8 mouse cellular contexts compared by ENCODE assay signal in the genomic region with DNA sequence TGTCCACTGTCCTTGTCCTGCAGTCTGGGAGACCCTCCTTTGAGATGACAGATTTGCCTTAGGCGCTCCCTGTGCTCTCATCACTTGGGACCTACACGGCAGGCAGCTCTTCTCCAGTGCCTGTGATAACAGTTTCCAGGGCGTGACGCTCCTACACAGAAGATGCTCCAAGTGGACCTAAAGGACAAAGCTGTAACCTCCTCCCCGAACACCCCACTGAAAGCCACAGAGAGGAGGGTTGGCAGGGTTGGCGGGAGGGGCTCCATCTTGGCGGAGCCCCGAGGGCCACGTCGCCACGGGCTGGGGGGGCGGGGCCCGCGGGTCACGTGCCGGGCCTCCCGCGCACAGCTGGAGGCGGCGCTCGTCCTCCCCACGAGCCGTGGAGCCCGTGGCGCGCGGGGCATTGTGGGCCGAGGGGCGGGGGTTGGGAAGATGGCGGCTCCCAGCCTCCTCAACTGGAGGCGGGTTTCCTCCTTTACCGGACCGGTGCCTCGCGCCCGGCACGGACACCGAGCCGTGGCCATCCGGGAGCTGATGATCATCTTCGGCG. TPM values are rescaled to one million over a fixed set of nuclear protein-coding genes. Genes with fewer than 3 reads are reported as not detected.
DNase-seq lines count a peak whose midpoint lies in the region; ATAC-seq and TF ChIP-seq lines count a peak whose summit lies in the region.

No protein-coding gene starts in this region.

- peak overlapping the region; percentile 81 for H3K9ac ChIP-seq in MEL (ENCODE audit: control insufficient read depth, low read depth, low read length, poor library complexity, severe bottlenecking)
- peak overlapping the region; percentile 82 for H3K9ac ChIP-seq in forebrain, embryonic 15.5 days (replicated peaks)
- peak overlapping the region; percentile 78 for H3K9ac ChIP-seq in lung, embryonic 14.5 days

- peak; percentile 70 to 77 for TF ChIP-seq POLR2A in MEL (IDR thresholded peaks at IDR 0.05; ENCODE audit: control insufficient read depth in 1 of 2, insufficient read depth in 1 of 2, low read depth in 1 of 2, low read length in 2 of 2, poor library complexity in 1 of 2)

- no peak for TF ChIP-seq EP300 in MEL (IDR thresholded peaks at IDR 0.05; ENCODE audit: low read depth in 1 of 2, low read length in 2 of 2)

- H3K27me3 ChIP-seq in MEL (ENCODE audit: control insufficient read depth in 1 of 2, insufficient read depth in 2 of 2, low read length in 2 of 2), result no peaks in the 10 kb centered on the region
- H3K27me3 ChIP-seq in forebrain, embryonic 15.5 days, result no peaks in the 10 kb centered on the region
- no peaks in the 10 kb centered on the region for H3K27me3 ChIP-seq in lung, embryonic 14.5 days (ENCODE audit: insufficient read depth, low read length)

- TF ChIP-seq RAD21 in MEL (IDR thresholded peaks at IDR 0.05; ENCODE audit: low read depth, low read length), result no peak

- no peaks in the 10 kb centered on the region for H3K9me3 ChIP-seq in MEL (replicated peaks; ENCODE audit: insufficient read depth, low read length)
- H3K9me3 ChIP-seq in forebrain, embryonic 15.5 days, result no peaks in the 10 kb centered on the region
- no peaks in the 10 kb centered on the region for H3K9me3 ChIP-seq in lung, embryonic 14.5 days (ENCODE audit: low read depth, low read length)

- peaks cover 12 to 37% of the 10 kb centered on the region in 2 experiments for H3K4me1 ChIP-seq in MEL (ENCODE audit: control insufficient read depth in 1 of 2, insufficient read depth in 2 of 2, low read length in 2 of 2)
- H3K4me1 ChIP-seq in forebrain, embryonic 15.5 days, result peaks cover 15% of the 10 kb centered on the region
- H3K4me1 ChIP-seq in lung, embryonic 14.5 days (ENCODE audit: insufficient read depth), result no peaks in the 10 kb centered on the region; the same call in 1 of the 2 replicates

- H3K79me2 ChIP-seq in MEL (ENCODE audit: control insufficient read depth, insufficient read depth, low read length, poor library complexity), result peaks cover 11% of the 10 kb centered on the region

- peak overlapping the region; percentile 69 for H3K4me2 ChIP-seq in forebrain, embryonic 15.5 days (replicated peaks)
- H3K4me2 ChIP-seq in lung, embryonic 14.5 days, result peak overlapping the region; percentile 82

- peaks cover 3 to 39% of the 10 kb centered on the region in 2 experiments for H3K36me3 ChIP-seq in MEL (ENCODE audit: control insufficient read depth in 1 of 2, insufficient read depth in 2 of 2, low read length in 2 of 2)
- peaks cover 5% of the 10 kb centered on the region for H3K36me3 ChIP-seq in forebrain, embryonic 15.5 days
- 0 out of 2 replicates have a peak, but pooled peaks cover 16% of the 10 kb centered on the region for H3K36me3 ChIP-seq in lung, embryonic 14.5 days (ENCODE audit: insufficient read depth)

- WGBS in forebrain, embryonic 15.5 days, result under 1% methylated on average over 42 of the region's 42 CpGs
- under 1% methylated on average over 42 of the region's 42 CpGs for WGBS in lung, embryonic 14.5 days

- intact Hi-C loops in heart, postnatal 25 days (cut with DNase I), result loop anchor here (2.0 to 5.0 kb wide), 2 partner anchors 64 to 66 kb away; partner anchors contain the start of gene Nfyb

- DNase-seq in MEL (ENCODE audit: low read depth, low spot score), result peak; percentile 89
- peak; percentile 89 for DNase-seq in cerebellum, adult 11-12 months
- DNase-seq in heart, postnatal 25 days (ENCODE audit: low spot score), result peak; percentile 80
- peak; percentile 89 to 91 for DNase-seq in layer of hippocampus, adult 2 months (ENCODE audit: low spot score in 2 of 2)
- DNase-seq in lung, embryonic 14.5 days, result peak; percentile 91
- DNase-seq in testis, postnatal 14 days (ENCODE audit: low spot score), result peak; percentile 92

- H3K27ac ChIP-seq in MEL (ENCODE audit: control insufficient read depth, low read depth, low read length), result peak overlapping the region; percentile 98
- H3K27ac ChIP-seq in forebrain, embryonic 15.5 days (replicated peaks), result peak overlapping the region; percentile 77
- peak overlapping the region; percentile 93 for H3K27ac ChIP-seq in layer of hippocampus, adult 2 months
- peak overlapping the region; percentile 80 for H3K27ac ChIP-seq in lung, embryonic 14.5 days (ENCODE audit: low read depth)

- peak in 1 of 3 experiments; percentile 13; a peak in 1 of 6 replicates for TF ChIP-seq CTCF in MEL (IDR thresholded peaks at IDR 0.05 in 2 of 3, conservative IDR thresholded peaks at IDR 0.05 in 1 of 3; ENCODE audit: control insufficient read depth in 1 of 3, insufficient read depth in 1 of 3, low read depth in 2 of 3, low read length in 3 of 3, poor library complexity in 1 of 3, severe bottlenecking in 1 of 3)
- TF ChIP-seq CTCF in layer of hippocampus, adult 2 months (conservative IDR thresholded peaks at IDR 0.05), result peak; percentile 40
- no peak for TF ChIP-seq CTCF in lung, embryonic 14.5 days (IDR thresholded peaks at IDR 0.05; ENCODE audit: low read depth)

- peak; percentile 97 for ATAC-seq in forebrain, embryonic 15.5 days (replicated peaks)
- peak; percentile 97 for ATAC-seq in lung, embryonic 14.5 days (ENCODE audit: insufficient read depth)
- peak; percentile 73 for ATAC-seq in neutrophil, adult 5-6 weeks (ENCODE audit: extremely low read depth, insufficient number of reproducible peaks, low FRiP score, poor library complexity, severe bottlenecking)

- peak overlapping the region; percentile 81 to 94 for H3K4me3 ChIP-seq in MEL (ENCODE audit: control insufficient read depth in 1 of 2, insufficient read depth in 1 of 2, low read depth in 2 of 2, low read length in 2 of 2)
- peak overlapping the region; percentile 80 for H3K4me3 ChIP-seq in forebrain, embryonic 15.5 days
- peak overlapping the region; percentile 83 for H3K4me3 ChIP-seq in layer of hippocampus, adult 2 months
- H3K4me3 ChIP-seq in lung, embryonic 14.5 days (ENCODE audit: low read depth, low read length), result peak overlapping the region; percentile 95

TF ChIP-seq in MEL, 35 proteins besides CTCF, POLR2A, EP300 and RAD21:
- TF ChIP-seq TCF12 (IDR thresholded peaks at IDR 0.05; ENCODE audit: low read depth, low read length) (peak; percentile 54), USF1 (IDR thresholded peaks at IDR 0.05; ENCODE audit: low read depth, low read length) (peak; percentile 98), ZMIZ1 (IDR thresholded peaks at IDR 0.05; ENCODE audit: low read depth, low read length) (no peak), MEF2A (IDR thresholded peaks at IDR 0.05; ENCODE audit: extremely low read depth, insufficient replicate concordance, low read depth, low read length, poor library complexity, severe bottlenecking) (no peak), MAX (IDR thresholded peaks at IDR 0.05; ENCODE audit: low read length) (peak; percentile 90), KAT2A (conservative IDR thresholded peaks at IDR 0.05; ENCODE audit: low read depth, low read length) (no peak), MYB (IDR thresholded peaks at IDR 0.05; ENCODE audit: low read depth, low read length) (no peak), POLR2AphosphoS2 (IDR thresholded peaks at IDR 0.05; ENCODE audit: low read length) (no peak), NRF1 (IDR thresholded peaks at IDR 0.05; ENCODE audit: insufficient read depth, low read depth, low read length, poor library complexity, severe bottlenecking) (0 out of 2 replicates have a peak, but pooled peaks have one; percentile 41), ETS1 (IDR thresholded peaks at IDR 0.05; ENCODE audit: low read depth, low read length) (peak; percentile 42), MAZ (IDR thresholded peaks at IDR 0.05; ENCODE audit: low read depth, low read length) (peak; percentile 73; the same call in 1 of the 2 replicates), MXI1 (IDR thresholded peaks at IDR 0.05; ENCODE audit: low read depth, low read length) (peak; percentile 77), HCFC1 (IDR thresholded peaks at IDR 0.05; ENCODE audit: low read depth, low read length) (peak; percentile 80), USF2 (IDR thresholded peaks at IDR 0.05; ENCODE audit: borderline replicate concordance in 1 of 2, insufficient read depth in 1 of 2, low read depth in 1 of 2, low read length in 2 of 2) (peak; percentile 18 to 79; a peak in 3 of 4 replicates), NELFE (IDR thresholded peaks at IDR 0.05; ENCODE audit: low read depth, low read length) (peak; percentile 2; the same call in 1 of the 2 replicates), BHLHE40 (IDR thresholded peaks at IDR 0.05; ENCODE audit: borderline replicate concordance, low read depth, low read length) (peak; percentile 95)

RNA-seq across cellular contexts. Expression of gene Hcfc2, which starts 2.8 kb away (rescaled TPM):
- 21.0 and 22.9 TPM in 2 replicates for total RNA-seq in MEL (2012; rRNA removed)
- polyA plus RNA-seq in MEL (2012; ENCODE audit: insufficient read depth in 1 of 2, insufficient read length in 2 of 2, low read depth in 1 of 2, low replicate concordance in 2 of 2, missing spikeins in 1 of 2), result 10 to 100 TPM in 1 of 2 experiments, not detected in 1; 20.9 TPM
- 51.4 and 54.7 TPM in 2 replicates for polyA plus RNA-seq in forebrain, embryonic 15.5 days (2015; fragmentation: Nextera tagmentation; extraction: Ambion mirVana)
- 10 to 100 TPM; 31.3 to 31.6 TPM for total RNA-seq in heart, postnatal 25 days (2021)
- total RNA-seq in layer of hippocampus, adult 2 months (2021), result 10 to 100 TPM; 46.7 to 51.5 TPM
- polyA plus RNA-seq in lung, embryonic 14.5 days (2014; fragmentation: Nextera tagmentation; extraction: Ambion mirVana), result 31.6 and 34.4 TPM in 2 replicates
- total RNA-seq in neutrophil, adult 5-6 weeks (2017), result 34.3 and 37.1 TPM in 2 replicates

RNA-seq across cellular contexts. Expression of gene Glt8d2, which starts 8.3 kb away (rescaled TPM):
- 0.15 and 0.23 TPM in 2 replicates for total RNA-seq in MEL (2012; rRNA removed)
- polyA plus RNA-seq in MEL (2012; ENCODE audit: insufficient read depth in 1 of 2, insufficient read length in 2 of 2, low read depth in 1 of 2, low replicate concordance in 2 of 2, missing spikeins in 1 of 2), result under 1 TPM in 1 of 2 experiments, not detected in 1; 0.54 TPM
- 2.9 and 3.7 TPM in 2 replicates for polyA plus RNA-seq in forebrain, embryonic 15.5 days (2015; fragmentation: Nextera tagmentation; extraction: Ambion mirVana)
- 1 to 10 TPM; 3.4 to 3.6 TPM for total RNA-seq in heart, postnatal 25 days (2021)
- total RNA-seq in layer of hippocampus, adult 2 months (2021), result 10 to 100 TPM; 17.9 to 18.6 TPM
- polyA plus RNA-seq in lung, embryonic 14.5 days (2014; fragmentation: Nextera tagmentation; extraction: Ambion mirVana), result 3.5 and 3.8 TPM in 2 replicates
- total RNA-seq in neutrophil, adult 5-6 weeks (2017), result 0.93 TPM in 1 of 2 replicates, not detected in the other

Comparison
In these comparisons a context has a peak if more than half of its experiments do, and no peak if none do; other contexts are left out.
1. Peak in every context shown above with its lines: DNase-seq, ATAC-seq, H3K4me3 ChIP-seq and H3K27ac ChIP-seq.